Mouse (Mus musculus): Measurements from ENCODE around the gene Syngr1. TPM values are rescaled to one million over a fixed set of nuclear protein-coding genes. Genes with fewer than 3 reads are reported as not detected.

The Syngr1 gene
- polyA plus RNA-seq, 1 experiment, result 47.9 TPM

GRCm38 (mm10) chr15:80132993-80133586 lies 42.0 kb downstream of the Syngr1 start, which contains the start of gene Tab1:
TSS of gene Tab1 (plus strand) at chr15:80133127.
- Histone ChIP-seq H3K4me1 (ENCODE audit: control insufficient read depth, insufficient read depth, insufficient read length, low read length) (no peaks in the 10 kb centered on the region; the same call in none of the 2 replicates), H3K4me3 (ENCODE audit: insufficient read depth, low read depth, low read length) (peak within 1 kb of the TSS; percentile 75), H3K27ac (replicated peaks; ENCODE audit: low read depth, low read length) (peak within 1 kb of the TSS; percentile 98)

DNA sequence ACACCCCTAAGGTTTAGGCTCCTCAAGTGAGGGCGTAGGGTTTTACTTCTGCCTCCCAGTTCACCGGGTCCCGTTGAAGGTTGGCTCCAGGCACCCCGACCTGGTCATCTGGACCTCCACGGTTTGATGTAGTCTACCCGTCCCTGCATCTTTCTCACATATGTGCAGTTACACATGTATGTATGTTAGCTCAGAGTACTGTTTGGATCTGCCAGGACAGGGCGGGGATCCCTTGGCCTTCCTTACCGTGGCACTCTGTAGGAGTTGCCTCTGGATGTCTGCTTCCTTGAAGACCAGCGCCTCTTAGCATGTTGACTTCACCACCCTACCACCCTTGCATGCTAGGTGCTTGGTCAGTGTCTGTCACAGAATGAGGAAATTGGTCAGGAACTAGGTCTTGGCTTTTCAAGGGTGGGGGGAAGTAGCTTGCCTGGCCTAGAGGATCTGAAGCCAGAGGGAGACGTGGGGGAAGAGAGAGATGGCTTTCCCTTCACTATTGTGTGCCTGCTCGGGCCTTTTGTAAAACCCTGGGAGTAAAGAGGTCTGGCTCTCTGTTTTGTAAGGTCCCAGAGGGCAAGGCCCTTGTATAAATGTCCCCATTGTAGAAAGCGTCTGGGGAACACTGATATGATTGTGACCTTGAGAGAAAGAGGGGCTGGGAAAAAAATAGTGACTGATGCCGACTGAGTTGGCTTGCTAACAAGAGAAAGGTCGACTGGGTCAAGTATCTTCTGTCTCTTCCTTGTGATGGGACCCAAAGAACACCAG lies 42.7 kb downstream of the Syngr1 start:
- Histone ChIP-seq H3K27ac (replicated peaks; ENCODE audit: low read depth, low read length) (peak overlapping the region; percentile 98), H3K4me1 (ENCODE audit: control insufficient read depth, insufficient read depth, insufficient read length, low read length) (peaks cover 5% of the 10 kb centered on the region), H3K4me3 (ENCODE audit: insufficient read depth, low read depth, low read length) (peak overlapping the region; percentile 75)

DNA sequence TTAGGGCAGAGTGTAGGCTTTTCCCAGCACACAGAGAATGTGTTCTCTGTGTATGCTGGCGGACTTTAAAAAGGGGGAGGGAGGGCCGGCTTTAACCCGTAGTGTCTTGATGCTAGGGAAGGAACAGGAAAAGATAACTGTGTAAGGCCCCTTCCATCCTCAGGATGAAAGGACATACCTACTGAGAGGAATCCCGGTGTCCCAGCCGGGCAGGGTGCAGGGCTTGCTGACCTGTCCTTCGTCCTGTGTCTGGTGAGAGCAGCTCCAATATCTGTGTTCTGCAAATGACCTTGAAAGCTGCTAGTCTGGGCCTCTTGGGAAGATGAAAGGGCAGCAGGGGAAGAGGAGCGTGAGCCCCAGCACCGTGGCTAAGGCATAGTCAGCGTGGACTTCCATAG lies 43.3 kb downstream of the Syngr1 start:
- Histone ChIP-seq H3K4me1 (ENCODE audit: control insufficient read depth, insufficient read depth, insufficient read length, low read length) (peaks cover 5% of the 10 kb centered on the region), H3K4me3 (ENCODE audit: insufficient read depth, low read depth, low read length) (peak overlapping the region; percentile 75), H3K27ac (replicated peaks; ENCODE audit: low read depth, low read length) (peak overlapping the region; percentile 98)

DNA sequence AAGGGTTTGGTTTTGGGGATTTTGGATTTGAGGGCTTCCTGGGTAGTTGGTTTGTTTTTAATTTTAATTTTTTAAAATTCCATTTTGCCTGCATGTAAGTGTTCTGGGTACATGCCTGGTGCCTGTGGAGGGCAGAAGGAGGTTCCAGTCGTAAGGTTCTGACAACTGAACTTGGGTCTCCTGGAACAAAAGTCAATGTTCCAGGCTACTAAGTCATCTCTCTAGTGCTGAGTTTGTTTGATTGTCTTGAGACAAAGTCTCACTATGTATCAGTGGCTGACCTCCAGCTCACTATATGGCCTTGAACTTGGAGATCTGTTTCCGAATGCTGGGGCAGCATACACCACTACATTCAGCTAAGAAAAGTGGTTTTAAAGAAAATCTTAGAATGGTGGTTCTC lies 44.4 kb downstream of the Syngr1 start:
- Histone ChIP-seq H3K4me3 (ENCODE audit: insufficient read depth, low read depth, low read length) (no peak overlapping the region), H3K4me1 (ENCODE audit: control insufficient read depth, insufficient read depth, insufficient read length, low read length) (peaks cover 5% of the 10 kb centered on the region), H3K27ac (replicated peaks; ENCODE audit: low read depth, low read length) (peak overlapping the region; percentile 51)

DNA sequence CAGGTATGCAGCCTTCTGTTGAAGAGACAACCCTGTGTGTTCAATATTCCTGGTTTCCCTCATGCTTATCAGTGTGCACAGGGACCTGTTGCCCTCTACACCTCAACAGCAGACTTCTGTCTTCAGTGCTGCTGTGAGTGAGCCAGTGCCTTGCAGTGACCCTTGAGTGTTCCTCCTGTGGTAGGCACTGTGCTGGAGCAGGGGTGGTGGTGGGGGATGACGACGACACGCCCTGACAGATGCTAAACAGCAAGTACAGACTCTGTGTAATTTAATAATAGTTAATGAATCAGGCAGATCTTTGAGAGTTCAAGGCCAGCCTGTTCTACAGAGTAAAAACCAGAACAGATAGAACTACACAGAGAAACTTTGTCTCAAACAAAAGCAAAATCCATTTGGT lies 45.5 kb downstream of the Syngr1 start:
- Histone ChIP-seq H3K4me1 (ENCODE audit: control insufficient read depth, insufficient read depth, insufficient read length, low read length) (peaks cover 5% of the 10 kb centered on the region), H3K27ac (replicated peaks; ENCODE audit: low read depth, low read length) (no peak overlapping the region), H3K4me3 (ENCODE audit: insufficient read depth, low read depth, low read length) (no peak overlapping the region)

DNA sequence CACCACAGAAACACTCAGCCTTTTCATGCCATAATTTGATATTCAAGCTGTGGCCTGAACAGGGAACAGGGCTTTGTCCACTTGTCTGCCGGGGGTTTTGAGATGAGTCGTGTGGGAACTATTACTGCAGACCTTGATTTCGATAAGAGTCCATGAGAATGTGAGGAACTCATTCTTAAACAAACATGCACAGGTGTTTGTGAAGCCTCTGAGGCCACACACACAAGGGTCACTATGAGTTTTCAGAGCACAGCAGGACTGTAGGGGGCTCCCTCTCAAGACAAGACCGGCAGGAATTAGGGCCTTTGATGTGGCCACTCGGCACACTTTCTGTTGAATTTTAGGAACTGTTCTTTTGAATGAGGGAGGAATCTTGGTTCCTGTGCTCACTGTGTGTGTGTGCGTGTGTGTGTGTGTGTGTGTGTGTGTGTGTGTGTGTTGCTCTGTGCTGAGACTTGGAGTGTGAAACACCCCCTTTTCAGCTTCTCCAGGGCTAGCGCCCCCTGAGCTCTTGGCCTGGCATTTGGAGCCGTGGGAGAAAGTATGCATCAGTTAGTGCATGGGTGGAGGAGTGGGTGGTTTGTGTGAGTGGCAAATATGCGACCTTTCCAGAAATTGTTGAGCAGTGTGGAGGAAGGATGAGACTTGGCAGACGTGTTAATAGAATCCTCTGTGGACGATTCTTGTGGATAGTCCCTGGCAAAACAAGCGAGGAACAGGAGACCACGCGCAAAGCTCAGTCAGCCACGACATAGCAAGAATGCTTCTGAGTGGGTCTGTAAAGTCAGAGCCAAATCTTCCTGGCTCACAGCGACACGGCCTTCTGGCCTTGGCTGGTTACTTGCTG lies 47.0 kb downstream of the Syngr1 start:
- Histone ChIP-seq H3K27ac (replicated peaks; ENCODE audit: low read depth, low read length) (no peak overlapping the region), H3K4me3 (ENCODE audit: insufficient read depth, low read depth, low read length) (no peak overlapping the region), H3K4me1 (ENCODE audit: control insufficient read depth, insufficient read depth, insufficient read length, low read length) (peaks cover 5% of the 10 kb centered on the region)

DNA sequence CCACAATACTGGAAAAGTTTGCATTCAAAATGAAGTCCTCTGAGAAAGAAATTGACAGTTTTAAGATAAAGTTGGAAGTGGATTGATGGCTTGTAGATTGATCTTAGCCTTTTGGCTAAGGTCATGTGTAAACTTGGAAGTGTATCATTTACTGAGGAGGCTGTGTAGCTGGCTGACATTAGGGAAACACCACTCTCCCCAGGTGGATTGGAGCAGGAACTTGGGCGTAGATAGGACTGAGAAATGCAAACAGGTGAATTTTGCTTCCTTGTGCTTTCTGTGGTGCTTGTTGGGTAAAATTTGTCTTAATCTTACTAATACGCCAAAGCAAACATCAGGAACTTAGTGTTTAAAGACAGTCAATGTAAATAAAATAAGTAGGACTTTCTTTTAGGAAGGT lies 49.2 kb downstream of the Syngr1 start:
- Histone ChIP-seq H3K27ac (replicated peaks; ENCODE audit: low read depth, low read length) (no peak overlapping the region), H3K4me3 (ENCODE audit: insufficient read depth, low read depth, low read length) (no peak overlapping the region), H3K4me1 (ENCODE audit: control insufficient read depth, insufficient read depth, insufficient read length, low read length) (peaks cover 5% of the 10 kb centered on the region)

- no peak overlapping the region for H3K27ac ChIP-seq (replicated peaks; ENCODE audit: low read depth, low read length)
- H3K4me1 ChIP-seq (ENCODE audit: control insufficient read depth, insufficient read depth, insufficient read length, low read length), result peaks cover 5% of the 10 kb centered on the region
- H3K4me3 ChIP-seq (ENCODE audit: insufficient read depth, low read depth, low read length), result no peak overlapping the region
These were observed 49.7 kb downstream of the Syngr1 start for GRCm38 (mm10) chr15:80140878-80141277.

DNA sequence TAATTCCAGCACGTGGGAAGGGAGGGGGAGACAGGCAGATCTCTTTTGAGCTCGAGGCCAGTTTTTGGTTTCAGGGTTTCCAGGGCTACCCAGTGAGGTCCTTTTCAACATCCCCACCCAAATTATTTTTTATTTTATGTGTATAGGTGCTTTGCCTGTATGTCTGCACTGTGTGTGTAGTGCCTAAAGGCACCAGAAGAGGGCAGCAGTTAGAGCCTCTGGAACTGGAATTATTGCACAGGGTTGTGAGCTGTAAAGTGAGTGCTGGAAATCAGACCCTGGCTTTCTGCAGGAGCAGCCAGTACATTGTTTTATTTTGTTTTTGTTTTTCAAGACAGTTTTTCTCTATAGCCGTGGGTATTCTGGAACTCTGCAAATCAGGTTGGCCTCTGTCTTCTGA lies 51.0 kb downstream of the Syngr1 start:
- H3K4me1 ChIP-seq (ENCODE audit: control insufficient read depth, insufficient read depth, insufficient read length, low read length), result peaks cover 5% of the 10 kb centered on the region
- H3K4me3 ChIP-seq (ENCODE audit: insufficient read depth, low read depth, low read length), result no peak overlapping the region
- no peak overlapping the region for H3K27ac ChIP-seq (replicated peaks; ENCODE audit: low read depth, low read length)

GRCm38 (mm10) chr15:80143760-80144159 lies 52.6 kb downstream of the Syngr1 start:
- no peak overlapping the region for H3K4me3 ChIP-seq (ENCODE audit: insufficient read depth, low read depth, low read length)
- H3K27ac ChIP-seq (replicated peaks; ENCODE audit: low read depth, low read length), result no peak overlapping the region
- no peaks in the 10 kb centered on the region; the same call in 1 of the 2 replicates for H3K4me1 ChIP-seq (ENCODE audit: control insufficient read depth, insufficient read depth, insufficient read length, low read length)

GRCm38 (mm10) chr15:80145397-80145796 lies 54.3 kb downstream of the Syngr1 start:
- Histone ChIP-seq H3K4me1 (ENCODE audit: control insufficient read depth, insufficient read depth, insufficient read length, low read length) (no peaks in the 10 kb centered on the region; the same call in 1 of the 2 replicates), H3K4me3 (ENCODE audit: insufficient read depth, low read depth, low read length) (no peak overlapping the region), H3K27ac (replicated peaks; ENCODE audit: low read depth, low read length) (no peak overlapping the region)

- H3K27ac ChIP-seq (replicated peaks; ENCODE audit: low read depth, low read length), result no peak overlapping the region
- no peaks in the 10 kb centered on the region; the same call in 1 of the 2 replicates for H3K4me1 ChIP-seq (ENCODE audit: control insufficient read depth, insufficient read depth, insufficient read length, low read length)
- H3K4me3 ChIP-seq (ENCODE audit: insufficient read depth, low read depth, low read length), result no peak overlapping the region
These were observed 55.0 kb downstream of the Syngr1 start for GRCm38 (mm10) chr15:80146153-80146552.

DNA sequence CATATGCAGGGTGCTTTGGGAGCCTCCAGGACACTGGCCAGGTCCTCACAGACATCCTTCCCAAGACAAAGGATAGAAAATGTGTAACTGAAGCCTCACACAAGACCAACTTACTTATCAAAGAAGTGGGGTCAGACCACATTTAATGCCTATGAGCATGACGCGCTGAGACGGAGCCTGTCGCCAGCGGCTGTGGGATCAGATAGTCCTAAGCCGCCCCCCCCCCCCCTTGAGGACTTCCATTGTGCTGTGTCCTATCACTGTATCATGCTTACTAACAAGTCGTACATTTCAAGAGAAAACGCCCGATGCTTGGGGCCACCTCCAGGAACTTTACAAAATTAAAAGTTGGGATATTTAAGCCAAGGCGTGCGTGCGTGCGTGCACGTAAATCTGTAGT lies 56.0 kb downstream of the Syngr1 start:
- Histone ChIP-seq H3K4me3 (ENCODE audit: insufficient read depth, low read depth, low read length) (no peak overlapping the region), H3K27ac (replicated peaks; ENCODE audit: low read depth, low read length) (no peak overlapping the region), H3K4me1 (ENCODE audit: control insufficient read depth, insufficient read depth, insufficient read length, low read length) (no peaks in the 10 kb centered on the region; the same call in 1 of the 2 replicates)

GRCm38 (mm10) chr15:80147511-80147910 lies 56.4 kb downstream of the Syngr1 start:
- Histone ChIP-seq H3K4me3 (ENCODE audit: insufficient read depth, low read depth, low read length) (no peak overlapping the region), H3K27ac (replicated peaks; ENCODE audit: low read depth, low read length) (no peak overlapping the region), H3K4me1 (ENCODE audit: control insufficient read depth, insufficient read depth, insufficient read length, low read length) (no peaks in the 10 kb centered on the region; the same call in 1 of the 2 replicates)

GRCm38 (mm10) chr15:80148565-80148964 lies 57.4 kb downstream of the Syngr1 start:
- Histone ChIP-seq H3K27ac (replicated peaks; ENCODE audit: low read depth, low read length) (no peak overlapping the region), H3K4me3 (ENCODE audit: insufficient read depth, low read depth, low read length) (no peak overlapping the region), H3K4me1 (ENCODE audit: control insufficient read depth, insufficient read depth, insufficient read length, low read length) (no peaks in the 10 kb centered on the region; the same call in 1 of the 2 replicates)

Data from brown adipose tissue, adult 24 weeks (tissue).